Mouse (Mus musculus) testis, adult 2 months (tissue): Measurements from ENCODE around the gene Mycbpap. TPM values are rescaled to one million over a fixed set of nuclear protein-coding genes. Genes with fewer than 3 reads are reported as not detected.

Experiments used
- H3K27ac ChIP-seq: fragments of 200-500 bp; 2 replicates; pipeline ENCODE4 v1.5.1; 2012; ENCODE audit warnings: low read depth, low read length; ENCODE audit not compliant: control insufficient read depth, insufficient read depth
- H3K27me3 ChIP-seq: fragments of 200-500 bp; 2 replicates; pipeline ENCODE4 v1.6.1; 2012; ENCODE audit warnings: mild to moderate bottlenecking, low read length, moderate library complexity; ENCODE audit not compliant: control insufficient read depth, insufficient read depth
- H3K36me3 ChIP-seq: fragments of 200-500 bp; 2 replicates; pipeline ENCODE4 v1.6.1; 2012; ENCODE audit warnings: mild to moderate bottlenecking, low read length; ENCODE audit not compliant: control insufficient read depth, insufficient read depth
- H3K4me1 ChIP-seq: fragments of 200-500 bp; 2 replicates; pipeline ENCODE4 v1.6.1; 2012; ENCODE audit warnings: low read length; ENCODE audit not compliant: control insufficient read depth, insufficient read depth
- H3K4me3 ChIP-seq: fragments of 200-500 bp; 2 replicates; pipeline ENCODE4 v1.5.1; 2012; ENCODE audit warnings: low read depth, mild to moderate bottlenecking, low read length, moderate library complexity, mixed read lengths; ENCODE audit not compliant: control insufficient read depth
- CTCF ChIP-seq: fragments of 200-500 bp; IDR thresholded peaks from 2 replicates; pipeline ENCODE4 v1.5.1; 2012; ENCODE audit warnings: low read depth, mild to moderate bottlenecking, inconsistent platforms, low read length, moderate library complexity; ENCODE audit not compliant: control insufficient read depth, insufficient read depth, insufficient replicate concordance
- POLR2A ChIP-seq: fragments of 200-500 bp; IDR thresholded peaks from 2 replicates; pipeline ENCODE4 v1.6.1; 2012; ENCODE audit warnings: low read depth, mild to moderate bottlenecking, inconsistent platforms, low read length, moderate library complexity; ENCODE audit not compliant: control insufficient read depth
- polyA plus RNA-seq: library from polyadenylated mRNA; depleted of rRNA; stranded (reverse); fragments of >200 nt; gene quantifications from 2 replicates; pipeline ENCODE4 v1.2.3, GENCODE M21; 2012; rRNA removed

The Mycbpap gene
- polyA plus RNA-seq, result 193 and 197 TPM in 2 replicates

DNA sequence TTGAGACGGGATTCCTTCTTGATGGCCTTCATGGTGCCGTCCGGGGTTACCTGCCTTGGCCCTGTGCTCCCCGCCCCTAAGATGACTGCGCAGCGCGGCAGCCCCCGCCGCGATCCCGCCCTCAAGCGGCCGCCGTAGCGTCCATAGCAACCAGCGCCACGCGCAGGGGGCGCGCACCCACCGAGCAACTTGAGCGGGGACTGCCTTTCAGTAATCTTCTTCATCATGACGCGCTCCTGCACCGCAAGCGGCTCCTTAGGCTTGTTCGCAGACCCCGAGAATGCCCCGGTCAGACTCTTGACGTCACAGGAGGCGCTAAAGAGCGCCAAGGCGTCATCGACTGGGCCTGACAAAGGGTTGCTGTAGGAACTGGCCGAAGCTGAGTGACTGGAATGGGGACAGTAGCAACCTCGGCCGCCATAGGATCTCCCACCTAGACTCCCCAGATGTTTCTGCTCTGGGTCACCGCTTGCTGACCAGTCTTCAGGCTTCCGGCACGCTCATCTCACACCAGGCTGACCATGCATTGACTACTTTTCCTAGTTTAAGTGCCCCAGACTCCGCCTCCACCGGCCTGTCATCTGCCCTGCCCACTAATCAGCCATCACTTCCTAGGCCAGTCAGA is at the start of gene Mycbpap:
Gene Mycbpap, minus strand, starts transcription at position 524 of the 625 bp plus-strand sequence.
- H3K4me1 ChIP-seq, result peaks cover 17% of the 10 kb centered on the region
- TF ChIP-seq POLR2A, result peak; percentile 54
- no peak for TF ChIP-seq CTCF
- no peaks in the 10 kb centered on the region for H3K36me3 ChIP-seq
- H3K27me3 ChIP-seq, result no peaks in the 10 kb centered on the region
- peak within 1 kb of the TSS; percentile 88 for H3K27ac ChIP-seq
- H3K4me3 ChIP-seq, result peak within 1 kb of the TSS; percentile 97

DNA sequence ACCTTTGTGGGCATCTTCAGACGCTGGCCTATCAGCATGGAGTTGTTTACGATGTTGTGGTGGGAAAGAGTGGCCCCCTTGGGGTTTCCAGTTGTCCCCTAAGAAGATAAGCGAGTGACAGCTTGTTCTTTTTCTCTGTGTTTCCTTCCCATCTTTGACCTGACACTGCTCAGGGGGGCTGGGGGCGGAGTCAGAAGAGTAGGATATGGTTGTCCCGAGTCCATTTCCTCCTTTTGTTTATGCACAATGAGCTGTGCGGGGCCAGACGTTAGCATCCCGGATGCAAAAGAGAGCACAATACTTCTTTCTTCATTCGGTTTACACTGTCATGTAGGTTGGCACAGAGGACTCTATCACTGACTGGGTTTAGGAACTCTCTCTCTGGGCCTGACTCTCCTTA is 49.1 kb upstream of the Mycbpap start:
- H3K4me1 ChIP-seq, result peaks cover 2% of the 10 kb centered on the region; the same call in 1 of the 2 replicates
- H3K4me3 ChIP-seq, result no peak overlapping the region
- no peaks in the 10 kb centered on the region for H3K36me3 ChIP-seq
- H3K27ac ChIP-seq, result no peak overlapping the region
- TF ChIP-seq POLR2A (no peak), CTCF (no peak)
- H3K27me3 ChIP-seq, result no peaks in the 10 kb centered on the region

DNA sequence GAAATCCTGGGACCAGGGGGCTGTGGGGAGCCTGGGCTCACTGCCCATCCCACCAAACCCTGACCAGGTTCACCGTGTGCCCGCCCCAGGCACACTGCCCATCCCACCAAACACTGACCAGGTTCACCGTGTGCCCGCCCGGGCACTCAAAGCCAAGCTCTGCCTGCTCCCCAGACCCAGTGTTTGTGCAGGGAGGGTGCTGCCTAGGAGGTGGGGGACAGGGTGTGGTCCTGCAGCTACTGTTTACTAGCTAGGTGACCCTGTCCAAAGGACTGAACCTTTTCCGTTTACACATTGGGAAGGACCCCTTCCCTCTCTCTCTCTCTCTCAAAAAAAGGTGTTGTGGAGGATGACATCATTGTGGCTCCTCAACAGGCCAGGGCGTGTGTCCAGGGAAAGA is 45.8 kb upstream of the Mycbpap start:
- H3K27ac ChIP-seq, result no peak overlapping the region
- H3K4me3 ChIP-seq, result no peak overlapping the region
- peaks cover 16% of the 10 kb centered on the region for H3K4me1 ChIP-seq
- no peak for TF ChIP-seq CTCF
- no peaks in the 10 kb centered on the region for H3K36me3 ChIP-seq
- no peaks in the 10 kb centered on the region for H3K27me3 ChIP-seq

DNA sequence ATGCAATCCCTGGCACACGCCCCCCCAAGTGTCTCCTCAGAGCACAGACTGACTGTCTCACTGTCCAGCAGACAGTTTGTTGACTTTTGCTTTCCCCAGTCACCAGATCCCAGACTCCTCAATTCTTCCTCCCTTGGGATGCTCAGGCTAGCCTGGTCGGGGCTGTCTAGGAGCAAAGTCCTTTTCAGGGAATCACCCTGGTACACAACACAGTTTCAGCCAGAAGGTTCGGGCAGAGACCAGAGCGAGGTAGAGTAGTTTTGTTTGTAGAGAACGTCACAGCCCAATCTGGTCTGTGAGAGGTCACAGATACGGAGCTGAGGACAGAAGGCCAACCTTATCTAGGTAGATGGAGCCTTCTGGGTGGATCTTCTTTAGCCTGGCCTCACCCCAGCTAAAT is 45.0 kb upstream of the Mycbpap start:
- peaks cover 16% of the 10 kb centered on the region for H3K4me1 ChIP-seq
- H3K4me3 ChIP-seq, result no peak overlapping the region
- H3K27me3 ChIP-seq, result no peaks in the 10 kb centered on the region
- H3K27ac ChIP-seq, result no peak overlapping the region
- TF ChIP-seq CTCF, result no peak
- TF ChIP-seq POLR2A, result no peak
- H3K36me3 ChIP-seq, result no peaks in the 10 kb centered on the region

DNA sequence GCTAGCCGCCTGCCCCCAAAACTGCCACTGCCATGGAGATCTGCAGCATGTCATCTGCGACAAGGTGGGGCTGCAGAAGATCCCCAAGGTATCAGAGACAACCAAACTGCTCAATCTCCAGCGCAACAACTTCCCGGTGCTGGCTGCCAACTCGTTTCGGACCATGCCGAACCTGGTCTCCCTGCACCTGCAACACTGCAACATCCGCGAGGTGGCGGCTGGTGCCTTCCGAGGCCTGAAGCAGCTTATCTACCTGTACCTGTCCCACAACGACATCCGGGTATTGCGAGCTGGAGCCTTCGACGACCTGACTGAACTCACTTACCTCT is 43.6 kb upstream of the Mycbpap start:
- H3K27me3 ChIP-seq, result no peaks in the 10 kb centered on the region
- peak overlapping the region; percentile 19; the same call in 1 of the 2 replicates for H3K4me3 ChIP-seq
- peaks cover 16% of the 10 kb centered on the region for H3K4me1 ChIP-seq
- H3K36me3 ChIP-seq, result no peaks in the 10 kb centered on the region
- no peak overlapping the region for H3K27ac ChIP-seq
- no peak for TF ChIP-seq POLR2A
- TF ChIP-seq CTCF, result no peak

DNA sequence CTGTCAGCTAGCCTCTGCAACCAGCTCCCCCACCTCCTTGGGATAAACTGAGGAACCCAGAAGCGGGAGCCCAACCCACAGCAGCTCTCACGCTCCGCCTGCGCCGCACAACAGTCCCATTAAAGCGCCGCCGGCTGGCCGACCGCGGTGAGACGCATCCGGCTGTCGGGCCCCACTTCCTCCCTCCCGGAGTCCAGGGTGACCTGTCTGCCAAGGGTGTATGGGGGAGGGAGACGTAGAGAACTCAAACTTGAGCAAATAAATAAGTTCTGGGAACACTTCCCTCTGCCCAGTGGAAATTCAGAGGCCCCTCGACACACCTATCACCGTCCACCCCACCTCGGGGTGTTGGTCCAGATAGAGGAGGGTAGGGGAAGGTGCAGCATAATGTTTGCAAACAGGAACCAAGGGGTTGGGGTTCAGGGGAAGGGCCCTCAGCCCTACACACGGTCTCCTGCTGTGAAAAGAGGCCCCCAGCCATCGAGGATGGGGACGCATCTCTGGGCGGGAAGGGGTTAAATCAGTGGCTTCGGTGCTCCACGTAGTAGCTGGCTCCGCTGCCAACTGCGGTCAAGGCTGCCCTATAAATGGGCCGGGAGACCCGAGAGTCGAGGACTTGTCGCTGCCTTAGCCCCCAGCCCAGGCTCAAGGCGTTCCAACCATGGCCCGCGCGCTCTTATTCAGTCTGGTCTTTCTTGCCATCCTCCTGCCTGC is 43.1 kb upstream of the Mycbpap start, which contains the start of gene Chad:
Gene Chad, plus strand, starts transcription at position 611 of the 714 bp plus-strand sequence.
- TF ChIP-seq CTCF (no peak), POLR2A (no peak)
- H3K4me3 ChIP-seq, result peak within 1 kb of the TSS; percentile 19
- peaks cover 16% of the 10 kb centered on the region for H3K4me1 ChIP-seq
- no peak within 1 kb of the TSS for H3K27ac ChIP-seq
- H3K36me3 ChIP-seq, result no peaks in the 10 kb centered on the region
- H3K27me3 ChIP-seq, result no peaks in the 10 kb centered on the region

DNA sequence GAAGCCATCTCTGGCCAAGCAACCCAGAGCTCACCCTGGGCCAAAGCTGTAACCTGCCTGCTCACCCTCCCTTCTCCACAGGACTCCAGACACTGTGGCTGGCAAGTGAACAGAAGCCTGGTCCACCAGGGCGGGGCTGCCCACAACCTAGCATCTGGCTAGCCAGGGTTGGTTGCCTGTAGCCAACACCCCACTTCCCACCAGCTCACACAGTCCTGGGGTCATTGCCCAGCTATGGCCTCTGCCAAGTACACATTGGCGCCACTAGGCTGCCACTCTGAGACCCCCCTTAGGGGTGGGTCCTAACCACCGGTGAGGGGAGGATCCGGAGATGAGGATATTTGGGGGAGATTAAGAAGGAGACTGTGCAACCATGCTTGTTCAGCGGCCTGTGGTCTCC is 42.3 kb upstream of the Mycbpap start:
- no peaks in the 10 kb centered on the region for H3K36me3 ChIP-seq
- H3K4me1 ChIP-seq, result peaks cover 16% of the 10 kb centered on the region
- no peak overlapping the region for H3K4me3 ChIP-seq
- TF ChIP-seq CTCF (no peak), POLR2A (no peak)
- no peaks in the 10 kb centered on the region for H3K27me3 ChIP-seq
- H3K27ac ChIP-seq, result no peak overlapping the region

DNA sequence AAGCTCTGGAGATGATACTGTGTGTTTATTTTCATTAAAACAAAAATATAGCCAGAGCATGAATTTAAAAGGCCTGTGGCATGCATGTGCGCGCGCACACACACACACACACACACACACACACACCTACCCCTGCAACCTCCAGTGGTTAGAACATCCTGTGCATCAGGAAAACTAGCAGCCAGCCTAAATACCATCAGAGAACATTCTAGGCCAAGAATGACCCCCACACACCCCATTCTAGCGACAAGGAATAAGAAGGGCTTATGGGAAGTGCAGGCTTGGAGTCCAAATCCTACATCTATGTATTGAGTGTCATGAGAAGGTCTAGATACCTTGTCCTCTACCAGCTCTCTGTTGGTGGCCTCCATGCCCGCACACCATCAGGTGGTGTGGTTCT is 41.8 kb upstream of the Mycbpap start:
- TF ChIP-seq POLR2A, result no peak
- TF ChIP-seq CTCF, result no peak
- H3K27ac ChIP-seq, result no peak overlapping the region

More for the DNA sequence above, 41.8 kb upstream of the Mycbpap start:
- peaks cover 16% of the 10 kb centered on the region for H3K4me1 ChIP-seq
- no peaks in the 10 kb centered on the region for H3K27me3 ChIP-seq
- H3K4me3 ChIP-seq, result no peak overlapping the region
- no peaks in the 10 kb centered on the region for H3K36me3 ChIP-seq
